Mouse (Mus musculus) limb, embryonic 13.5 days (tissue): ENCODE results near the gene Neu2. TPM values are rescaled to one million over a fixed set of nuclear protein-coding genes. Genes with fewer than 3 reads are reported as not detected.

Experiments
- ATAC-seq: fragments of 200-750 bp; cut with Nextera tagmentation; 2 replicates; pipeline ENCODE4 v1.8.0; 2017; ENCODE audit warnings: low read depth, moderate number of reproducible peaks, moderate TSS enrichment; ENCODE audit not compliant: low FRiP score
- H3K27ac ChIP-seq: fragments of 300-500 bp; sonication (generic); 2 replicates; pipeline ENCODE4 v1.5.1; 2015; ENCODE audit warnings: inconsistent platforms, mild to moderate bottlenecking, moderate library complexity
- H3K27me3 ChIP-seq: fragments of 300-500 bp; sonication (generic); 2 replicates; pipeline ENCODE4 v1.6.1; 2015; ENCODE audit warnings: mild to moderate bottlenecking, inconsistent platforms
- H3K36me3 ChIP-seq: fragments of 300-500 bp; sonication (generic); 2 replicates; pipeline ENCODE4 v1.6.1; 2015; ENCODE audit warnings: inconsistent platforms, mild to moderate bottlenecking, moderate library complexity
- H3K4me1 ChIP-seq: fragments of 300-500 bp; sonication (generic); 2 replicates; pipeline ENCODE4 v1.6.1; 2015; ENCODE audit warnings: inconsistent platforms
- H3K4me2 ChIP-seq: fragments of 300-500 bp; sonication (generic); replicated peaks from 2 replicates; pipeline ENCODE4 v1.6.1; 2015; ENCODE audit warnings: inconsistent platforms, mild to moderate bottlenecking, moderate library complexity
- H3K4me3 ChIP-seq: fragments of 300-500 bp; sonication (generic); 2 replicates; pipeline ENCODE4 v1.5.1; 2015; ENCODE audit warnings: moderate library complexity, mild to moderate bottlenecking, inconsistent platforms
- H3K9ac ChIP-seq: fragments of 300-500 bp; sonication (generic); 2 replicates; pipeline ENCODE4 v1.6.1; 2015; ENCODE audit warnings: mild to moderate bottlenecking, inconsistent platforms
- H3K9me3 ChIP-seq: fragments of 300-500 bp; sonication (generic); 2 replicates; pipeline ENCODE4 v1.6.1; 2016; ENCODE audit warnings: inconsistent platforms
- WGBS: fragments of 180-500 bp; shearing (Covaris S2); methylation state at CpG from one replicate; pipeline ENCODE4 v1.1.7; 2015; 5-methylcytosine and 5-hydroxymethylcytosine counted together
- polyA plus RNA-seq: library from polyadenylated mRNA; unstranded; fragments of >200 nt; fragmentation: Nextera tagmentation; extraction: Ambion mirVana; gene quantifications from 2 replicates; pipeline ENCODE4 v1.2.1, GENCODE M21; 2015

Neu2 gene
- polyA plus RNA-seq, 1 experiment from 2014 or later, result not detected

DNA sequence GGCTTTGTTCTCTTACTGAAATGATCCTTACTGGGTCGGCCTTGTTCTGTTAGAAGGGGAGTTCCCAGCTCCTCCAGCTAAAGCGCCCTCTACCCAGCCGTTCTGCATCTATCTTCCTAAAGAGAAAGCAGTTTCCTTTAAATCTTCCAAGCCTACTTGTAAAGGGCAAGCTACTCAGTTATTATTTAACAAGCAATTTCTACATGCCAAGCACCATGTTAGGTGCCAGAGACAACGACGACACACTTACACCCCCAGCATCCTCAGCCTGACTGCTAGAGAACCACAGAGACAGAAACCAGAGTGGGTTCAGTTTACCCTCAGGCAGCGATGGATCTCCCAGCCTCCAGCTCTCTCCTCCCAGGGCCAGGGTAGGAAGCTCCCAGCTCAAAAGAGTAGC, 1.8 kb upstream of the Neu2 start:
- 59% methylated on average over 6 of the region's 6 CpGs for WGBS
- Histone ChIP-seq H3K4me3 (no peak overlapping the region), H3K9ac (no peak overlapping the region), H3K27me3 (peaks cover 81% of the 10 kb centered on the region), H3K36me3 (no peaks in the 10 kb centered on the region), H3K9me3 (no peaks in the 10 kb centered on the region), H3K27ac (no peak overlapping the region), H3K4me1 (peaks cover 12% of the 10 kb centered on the region), H3K4me2 (no peak overlapping the region)
- no peak for ATAC-seq

DNA sequence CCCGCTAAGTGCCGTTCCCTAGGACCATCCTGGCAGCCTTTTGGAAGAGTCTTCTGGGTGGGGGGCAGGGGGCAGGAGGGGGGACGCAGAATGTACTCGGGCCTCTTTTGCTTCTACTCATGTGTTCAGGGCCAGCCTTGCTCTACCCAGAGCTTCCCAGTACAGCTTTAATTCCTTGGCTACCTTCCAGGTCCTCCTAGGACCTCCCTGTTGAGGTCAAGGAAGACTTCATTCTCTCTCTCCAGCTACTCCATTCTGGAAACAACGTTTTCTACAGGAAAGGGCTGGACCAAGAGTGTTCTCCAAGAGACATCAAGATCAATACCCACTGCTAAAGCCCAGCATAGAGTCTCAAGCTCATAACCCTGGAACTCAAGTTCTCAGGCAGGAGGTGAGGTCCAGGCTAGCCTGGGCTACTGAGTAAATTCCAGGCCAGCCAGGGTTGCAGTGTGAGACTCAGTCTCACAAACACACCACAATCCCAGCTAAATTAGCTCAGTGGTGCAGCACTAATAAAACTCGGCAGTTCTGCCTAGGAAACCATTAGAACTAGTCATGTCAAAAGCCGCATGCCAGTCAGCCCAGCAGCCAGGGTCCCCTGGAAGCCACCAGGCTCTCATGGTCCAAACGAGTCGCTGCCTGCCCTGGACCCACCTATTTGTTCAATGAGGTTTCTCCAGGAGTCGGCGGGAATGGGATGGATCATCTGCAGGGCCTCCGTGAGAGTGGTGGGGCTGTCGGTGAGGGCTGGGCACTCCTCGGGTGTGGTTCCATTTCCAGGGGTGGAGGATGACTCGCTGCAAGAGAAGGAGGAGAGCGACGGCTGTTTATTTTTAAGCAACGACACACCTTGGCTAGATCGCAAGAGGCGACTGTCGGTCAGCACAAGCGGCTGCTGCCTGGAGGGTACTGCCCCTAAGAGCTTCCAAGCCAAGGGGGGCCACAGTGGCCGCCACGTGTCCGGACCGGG, 813 bp upstream of the Neu2 start:
- Histone ChIP-seq H3K4me3 (peak overlapping the region; percentile 71), H3K9me3 (no peaks in the 10 kb centered on the region), H3K27me3 (peaks cover 82% of the 10 kb centered on the region), H3K4me1 (peaks cover 12% of the 10 kb centered on the region), H3K27ac (no peak overlapping the region), H3K4me2 (peak overlapping the region; percentile 100), H3K9ac (peak overlapping the region; percentile 72; the same call in 1 of the 2 replicates), H3K36me3 (no peaks in the 10 kb centered on the region)
- 20% methylated on average over 26 of the region's 26 CpGs for WGBS
- ATAC-seq, result no peak

DNA sequence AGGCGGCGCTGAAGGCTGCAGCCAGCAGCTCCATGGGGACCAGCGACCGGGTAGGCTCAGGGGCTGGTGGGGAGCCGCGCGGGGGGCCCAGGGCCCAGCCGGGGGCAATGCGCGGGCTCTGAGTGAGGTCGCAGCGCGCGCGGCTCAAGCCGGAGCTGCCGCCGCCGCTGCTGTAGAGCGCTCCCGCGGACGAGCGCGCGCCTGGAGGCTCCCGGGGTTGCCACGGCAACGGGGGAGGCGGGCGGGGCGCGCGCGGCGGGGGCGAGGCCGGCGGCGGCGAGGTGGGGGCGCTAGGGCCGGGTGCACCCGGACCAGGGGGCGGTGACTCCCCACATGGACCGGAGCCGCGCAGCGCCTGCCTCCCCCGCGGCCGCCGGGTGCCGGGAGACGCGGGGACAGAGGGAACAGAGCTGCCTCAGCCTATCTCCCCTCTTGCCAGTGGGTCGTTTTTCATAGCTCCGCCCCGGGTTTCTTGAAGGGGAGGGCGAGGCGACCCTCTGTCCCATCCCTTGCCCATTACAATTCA, 540 bp downstream of the Neu2 start:
- peaks cover 70% of the 10 kb centered on the region for H3K27me3 ChIP-seq
- peak overlapping the region; percentile 72 for H3K9ac ChIP-seq
- ATAC-seq, result peak; percentile 74
- no peak overlapping the region for H3K27ac ChIP-seq
- H3K9me3 ChIP-seq, result no peaks in the 10 kb centered on the region
- no peaks in the 10 kb centered on the region for H3K36me3 ChIP-seq
- H3K4me2 ChIP-seq, result peak overlapping the region; percentile 100
- peaks cover 12% of the 10 kb centered on the region for H3K4me1 ChIP-seq
- WGBS, result under 1% methylated on average over 43 of the region's 61 CpGs
- peak overlapping the region; percentile 71 for H3K4me3 ChIP-seq

DNA sequence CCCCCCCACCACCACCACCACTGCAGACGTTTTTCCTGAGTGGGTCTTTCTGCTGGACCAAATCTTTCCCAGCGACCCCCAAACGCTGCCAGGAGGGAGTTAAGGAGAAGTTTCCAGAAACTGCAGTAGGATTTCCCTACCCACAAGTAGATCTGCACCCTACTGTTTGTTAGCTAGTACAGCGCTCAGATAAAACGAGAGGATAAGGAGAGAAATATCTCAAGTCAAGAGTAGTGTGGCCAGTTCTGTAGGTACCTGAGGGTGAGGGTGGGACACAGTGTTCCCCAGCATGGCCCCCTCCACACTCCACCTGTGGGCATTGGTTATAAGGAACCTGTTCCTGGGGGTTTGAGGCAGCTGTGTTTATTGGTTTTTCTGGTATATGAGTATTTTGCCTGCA, 1.2 kb downstream of the Neu2 start:
- peaks cover 12% of the 10 kb centered on the region for H3K4me1 ChIP-seq
- no peaks in the 10 kb centered on the region for H3K36me3 ChIP-seq
- peak overlapping the region; percentile 71 for H3K4me3 ChIP-seq
- peak overlapping the region; percentile 100 for H3K4me2 ChIP-seq
- peaks cover 67% of the 10 kb centered on the region for H3K27me3 ChIP-seq
- 22% methylated on average over 5 of the region's 5 CpGs for WGBS
- H3K9ac ChIP-seq, result no peak overlapping the region
- no peak overlapping the region for H3K27ac ChIP-seq
- no peak for ATAC-seq
- no peaks in the 10 kb centered on the region for H3K9me3 ChIP-seq

- no peak overlapping the region for H3K4me3 ChIP-seq
- no peaks in the 10 kb centered on the region for H3K36me3 ChIP-seq
- no peak overlapping the region for H3K27ac ChIP-seq
- H3K9ac ChIP-seq, result no peak overlapping the region
- H3K4me1 ChIP-seq, result no peaks in the 10 kb centered on the region
- no peak overlapping the region for H3K4me2 ChIP-seq
- H3K9me3 ChIP-seq, result no peaks in the 10 kb centered on the region
- H3K27me3 ChIP-seq, result no peaks in the 10 kb centered on the region
- ATAC-seq, result no peak
These were observed 10.8 kb downstream of the Neu2 start for GRCm38 (mm10) chr1:87520467-87520866.

DNA sequence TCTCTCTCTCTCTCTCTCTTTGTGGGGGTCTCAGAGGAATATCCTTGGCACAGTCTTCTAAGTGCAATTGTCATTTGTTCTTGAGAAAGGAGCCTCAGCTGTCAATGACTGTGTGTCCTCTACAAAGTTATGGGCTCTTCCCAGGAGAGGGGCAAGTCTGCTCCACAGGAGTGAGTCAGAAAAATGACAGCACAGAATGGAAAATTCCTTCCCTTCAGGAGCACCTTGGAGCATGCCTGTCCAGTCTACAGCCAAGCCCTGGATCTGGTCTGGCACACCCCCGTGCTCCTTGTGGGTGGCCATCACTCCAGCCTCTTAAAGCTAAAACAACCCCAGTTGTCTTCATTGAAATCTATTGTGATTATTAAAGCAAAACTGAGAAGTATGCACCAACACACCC, 11.8 kb downstream of the Neu2 start:
- Histone ChIP-seq H3K27ac (no peak overlapping the region), H3K36me3 (no peaks in the 10 kb centered on the region), H3K4me3 (no peak overlapping the region), H3K9ac (no peak overlapping the region), H3K9me3 (no peaks in the 10 kb centered on the region), H3K4me2 (no peak overlapping the region), H3K4me1 (no peaks in the 10 kb centered on the region), H3K27me3 (no peaks in the 10 kb centered on the region)
- no peak for ATAC-seq
- 74% methylated on average over 1 of the region's 1 CpGs for WGBS

DNA sequence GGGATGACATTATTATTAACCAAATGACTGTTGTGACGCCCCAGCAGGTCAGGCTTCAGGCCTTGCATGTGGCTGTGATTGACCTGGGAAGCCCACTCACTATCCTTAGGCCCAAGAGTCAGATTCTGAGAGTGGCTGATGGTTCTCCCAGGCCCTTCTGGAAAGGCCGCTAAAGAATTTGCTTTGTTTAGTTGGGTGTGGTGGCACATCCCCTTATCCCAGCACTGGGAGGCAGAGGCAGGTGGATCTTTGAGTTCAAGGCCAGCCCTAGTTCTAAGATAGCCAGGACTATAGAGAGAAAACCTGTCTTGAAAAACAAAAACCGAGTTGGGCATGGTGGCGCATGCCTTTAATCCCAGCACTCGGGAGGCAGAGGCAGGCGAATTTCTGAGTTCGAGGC, 15.4 kb downstream of the Neu2 start:
- Histone ChIP-seq H3K4me2 (no peak overlapping the region), H3K27ac (no peak overlapping the region), H3K36me3 (no peaks in the 10 kb centered on the region), H3K9me3 (no peaks in the 10 kb centered on the region), H3K4me1 (no peaks in the 10 kb centered on the region), H3K27me3 (no peaks in the 10 kb centered on the region), H3K4me3 (no peak overlapping the region), H3K9ac (no peak overlapping the region)
- ATAC-seq, result no peak
- WGBS, result 94% methylated on average over 7 of the region's 7 CpGs

DNA sequence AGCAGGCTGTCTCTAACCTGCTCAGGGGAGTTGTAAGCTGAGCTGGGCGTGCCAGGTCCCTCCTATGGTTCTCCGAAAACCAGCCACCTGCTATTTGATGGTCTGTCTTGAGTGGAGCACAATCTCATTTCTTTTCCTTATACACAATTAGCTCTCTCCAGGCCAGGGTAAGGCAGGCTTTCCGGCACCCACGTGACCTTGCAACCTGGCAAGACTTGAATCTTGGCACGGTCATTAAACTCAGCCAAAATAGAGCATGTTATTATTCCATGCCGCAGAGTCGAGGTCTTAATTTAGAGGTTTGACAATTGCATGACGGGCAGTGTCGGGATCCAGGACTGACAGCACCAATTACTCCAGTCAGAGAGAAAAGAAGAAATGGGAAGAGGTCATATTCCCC, 17.5 kb downstream of the Neu2 start:
- no peak for ATAC-seq
- no peaks in the 10 kb centered on the region for H3K9me3 ChIP-seq

DNA sequence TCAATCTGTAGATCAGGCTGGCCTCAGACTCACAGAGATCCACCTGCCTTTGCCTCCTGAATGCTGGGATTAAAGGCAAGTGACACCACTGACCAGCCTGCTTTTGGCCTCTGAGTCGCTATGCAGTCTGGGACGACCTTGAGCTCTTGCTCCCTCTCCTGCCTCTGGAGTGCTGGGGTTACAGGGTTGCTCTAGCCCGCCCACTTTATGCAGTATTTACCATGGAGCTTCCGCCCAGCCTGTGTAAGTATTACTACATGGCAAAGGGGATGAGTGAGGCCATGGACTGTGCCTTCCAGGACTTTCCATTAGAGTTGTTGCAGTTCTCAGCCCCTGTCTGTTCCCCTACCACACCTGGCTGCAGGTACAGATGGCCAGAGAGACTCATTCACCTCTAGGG, 22.7 kb downstream of the Neu2 start:
- Histone ChIP-seq H3K9ac (no peak overlapping the region), H3K36me3 (no peaks in the 10 kb centered on the region), H3K4me3 (no peak overlapping the region), H3K4me1 (no peaks in the 10 kb centered on the region), H3K9me3 (no peaks in the 10 kb centered on the region), H3K27me3 (no peaks in the 10 kb centered on the region), H3K4me2 (no peak overlapping the region), H3K27ac (no peak overlapping the region)
- WGBS, result 76% methylated on average over 4 of the region's 4 CpGs
- no peak for ATAC-seq

More for the DNA sequence above, 17.5 kb downstream of the Neu2 start:
- Histone ChIP-seq H3K4me1 (no peaks in the 10 kb centered on the region), H3K27ac (no peak overlapping the region), H3K4me2 (no peak overlapping the region), H3K9ac (no peak overlapping the region), H3K27me3 (no peaks in the 10 kb centered on the region), H3K4me3 (no peak overlapping the region), H3K36me3 (no peaks in the 10 kb centered on the region)
- 76% methylated on average over 9 of the region's 9 CpGs for WGBS

GRCm38 (mm10) chr1:87534118-87534517, 24.4 kb downstream of the Neu2 start:
- no peaks in the 10 kb centered on the region for H3K9me3 ChIP-seq
- 75% methylated on average over 3 of the region's 3 CpGs for WGBS
- no peak for ATAC-seq

GRCm38 (mm10) chr1:87537008-87537407, 27.3 kb downstream of the Neu2 start:
- 90% methylated on average over 1 of the region's 1 CpGs for WGBS

More at GRCm38 (mm10) chr1:87534118-87534517, 24.4 kb downstream of the Neu2 start:
- H3K36me3 ChIP-seq, result no peaks in the 10 kb centered on the region
- H3K27me3 ChIP-seq, result no peaks in the 10 kb centered on the region
- no peak overlapping the region for H3K4me3 ChIP-seq
- H3K4me1 ChIP-seq, result no peaks in the 10 kb centered on the region
- no peak overlapping the region for H3K4me2 ChIP-seq
- no peak overlapping the region for H3K27ac ChIP-seq
- no peak overlapping the region for H3K9ac ChIP-seq

DNA sequence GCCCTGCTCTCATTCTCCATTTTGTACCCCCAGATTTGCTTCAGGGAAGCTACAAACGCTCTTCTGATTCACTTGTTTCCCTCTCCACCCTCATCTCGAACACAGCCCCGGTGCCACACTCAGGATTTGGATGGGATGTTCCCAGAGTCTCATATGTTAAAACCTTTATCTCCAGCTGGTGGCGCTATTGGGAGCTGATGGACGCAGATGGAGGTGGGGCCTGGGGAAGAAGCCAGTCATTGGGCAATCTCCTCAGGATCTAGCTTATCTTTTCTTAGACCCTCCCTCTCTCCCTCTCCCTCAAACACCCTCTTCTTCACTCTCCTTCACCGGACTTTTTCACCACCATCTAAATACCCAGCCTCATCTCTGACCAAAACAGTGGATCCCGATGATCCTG, 31.9 kb downstream of the Neu2 start:
- H3K27me3 ChIP-seq, result no peaks in the 10 kb centered on the region
- H3K4me1 ChIP-seq, result no peaks in the 10 kb centered on the region
- H3K4me3 ChIP-seq, result no peak overlapping the region
- H3K9me3 ChIP-seq, result no peaks in the 10 kb centered on the region
- no peak overlapping the region for H3K27ac ChIP-seq
- H3K4me2 ChIP-seq, result no peak overlapping the region
- no peak for ATAC-seq
- H3K36me3 ChIP-seq, result no peaks in the 10 kb centered on the region
- H3K9ac ChIP-seq, result no peak overlapping the region
- WGBS, result 34% methylated on average over 7 of the region's 7 CpGs

More at GRCm38 (mm10) chr1:87537008-87537407, 27.3 kb downstream of the Neu2 start:
- Histone ChIP-seq H3K4me2 (no peak overlapping the region), H3K9ac (no peak overlapping the region), H3K4me3 (no peak overlapping the region), H3K27ac (no peak overlapping the region), H3K9me3 (no peaks in the 10 kb centered on the region), H3K4me1 (no peaks in the 10 kb centered on the region), H3K27me3 (no peaks in the 10 kb centered on the region), H3K36me3 (no peaks in the 10 kb centered on the region)
- ATAC-seq, result no peak
